Mouse (Mus musculus) gastrocnemius, postnatal 10 days (tissue): Measurements from ENCODE around the gene Smpdl3b. TPM values are rescaled to one million over a fixed set of nuclear protein-coding genes. Genes with fewer than 3 reads are reported as not detected.
A peak's percentile ranks its signal among the peaks of the same experiment; 100 is the strongest.
"Not testable (repeated sequence)": the region's sequence is repeated elsewhere in the genome, so short reads cannot be mapped to it uniquely, and the experiment has no call there.

Experiments used
- DNase-seq: peaks from one replicate; pipeline ENCODE4 v3.0.0; 2021; ENCODE audit warnings: mixed read lengths
- total RNA-seq, 2 experiments: library from RNA; stranded (reverse); gene quantifications; 2 replicates each; pipeline ENCODE4 v1.2.3; 2021

Gene Smpdl3b
- total RNA-seq, 2 experiments from 2014 or later, result 2.8 to 3.6 TPM

GRCm38 (mm10) chr4:132778562-132779201, 21.6 kb upstream of the Smpdl3b start:
- DNase-seq, result no peak

GRCm38 (mm10) chr4:132776764-132777163, 19.7 kb upstream of the Smpdl3b start:
- DNase-seq, result peak; percentile 66

DNA sequence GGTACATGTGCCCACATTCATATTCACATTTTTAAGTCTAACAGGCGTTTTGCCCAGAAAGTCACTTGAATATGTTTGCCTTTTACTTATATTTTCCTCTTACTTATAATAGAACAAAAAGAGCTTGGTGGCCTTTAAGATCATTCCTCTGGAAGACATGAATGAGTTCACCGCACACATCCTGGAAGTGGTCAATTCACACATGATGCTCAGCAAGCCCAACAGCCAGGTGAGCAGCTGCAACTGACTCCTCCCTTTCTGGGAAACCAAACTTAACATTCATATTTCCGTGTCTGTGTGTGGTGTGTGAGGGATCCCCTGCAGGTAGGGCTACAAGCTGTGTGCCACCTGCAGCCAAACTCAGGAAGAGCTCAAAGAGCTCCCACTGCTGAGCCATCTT, 17.9 kb upstream of the Smpdl3b start:
- no peak for DNase-seq

GRCm38 (mm10) chr4:132771776-132772175, 14.7 kb upstream of the Smpdl3b start:
- no peak for DNase-seq

- DNase-seq, result peak; percentile 98
Measured at GRCm38 (mm10) chr4:132767914-132768876, 11.1 kb upstream of the Smpdl3b start, which contains the start of gene Rpa2. Gene Rpa2, plus strand, starts transcription at chr4:132768332.

DNA sequence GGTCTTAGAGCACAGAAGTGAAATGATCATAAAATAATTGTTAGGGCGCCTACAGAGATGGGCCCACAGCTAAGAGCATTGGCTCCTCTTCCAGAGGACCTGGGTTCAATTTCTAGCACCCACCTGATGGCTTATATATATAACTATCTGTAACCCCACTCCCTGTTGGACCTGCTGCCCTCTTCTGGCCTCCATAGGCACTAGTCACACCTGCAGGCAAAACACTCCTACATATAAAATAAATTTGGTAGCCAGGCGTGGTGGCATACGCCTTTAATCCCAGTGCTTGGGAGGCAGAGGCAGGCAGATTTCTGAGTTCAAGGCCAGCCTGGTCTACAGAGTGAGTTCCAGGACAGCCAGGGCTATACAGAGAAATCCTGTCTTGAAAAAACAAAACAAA, 6.1 kb upstream of the Smpdl3b start:
- DNase-seq, result not testable (repeated sequence)

GRCm38 (mm10) chr4:132762602-132763001, 5.5 kb upstream of the Smpdl3b start:
- no peak for DNase-seq

DNA sequence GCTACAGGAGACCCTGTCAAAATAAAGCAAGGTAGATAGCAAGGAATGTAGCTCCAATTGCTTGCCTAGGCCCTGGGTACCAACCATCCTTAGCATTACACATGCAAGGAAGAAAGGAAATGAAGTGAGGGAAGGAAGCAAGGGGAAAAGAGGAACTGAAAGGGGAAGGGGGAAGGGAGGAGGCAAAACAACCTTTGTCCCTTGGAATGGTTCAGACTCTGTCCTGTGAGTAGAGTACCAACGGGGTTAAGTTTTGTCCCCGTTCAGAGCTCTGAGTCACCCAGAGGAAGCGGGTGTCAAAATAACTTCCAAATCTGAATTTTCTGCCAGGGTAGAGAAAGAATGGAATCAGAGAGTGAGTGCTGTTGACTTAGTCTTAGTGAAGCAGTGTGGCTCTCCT, 3.2 kb upstream of the Smpdl3b start:
- DNase-seq, result no peak

- DNase-seq, result no peak
Measured at GRCm38 (mm10) chr4:132757633-132758351, 740 bp upstream of the Smpdl3b start.

- DNase-seq, result no peak
Measured at GRCm38 (mm10) chr4:132752992-132753391, 4.1 kb downstream of the Smpdl3b start.

DNA sequence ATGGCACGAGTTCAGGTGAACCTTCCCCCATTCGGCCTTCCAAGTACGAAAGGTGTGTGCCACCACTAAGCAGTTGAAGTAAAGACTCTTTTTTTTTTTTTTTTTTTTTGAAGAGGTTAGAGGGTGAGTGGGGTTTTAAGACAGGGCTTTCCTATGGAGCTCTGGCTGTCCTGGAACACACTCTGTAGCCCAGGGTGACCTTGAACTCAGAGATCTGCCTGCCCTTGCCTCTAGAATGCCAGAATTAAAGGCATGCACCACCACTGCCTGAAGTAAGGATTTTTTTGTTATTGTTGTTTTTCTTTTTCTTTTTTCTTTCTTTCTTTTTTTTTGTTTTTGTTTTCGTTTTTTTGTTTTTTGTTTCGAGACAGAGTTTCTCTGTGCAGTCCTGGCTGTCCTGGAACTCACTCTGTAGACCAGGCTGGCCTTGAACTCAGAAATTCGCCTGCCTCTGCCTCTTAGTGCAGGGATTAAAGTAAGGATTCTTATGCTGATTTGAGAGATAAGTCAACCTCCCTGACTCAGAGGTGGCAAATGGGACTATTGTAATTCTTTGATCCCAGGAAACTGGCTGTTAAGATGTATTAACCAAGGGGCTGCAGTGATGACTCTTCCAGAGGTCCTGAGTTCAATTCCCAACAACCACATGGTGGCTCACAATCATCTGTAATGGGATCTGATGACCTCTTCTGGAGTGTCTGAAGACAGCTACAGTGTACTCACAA, 7.6 kb downstream of the Smpdl3b start:
- no peak for DNase-seq

- DNase-seq, result no peak
Measured at GRCm38 (mm10) chr4:132748778-132749177, 8.3 kb downstream of the Smpdl3b start.

DNA sequence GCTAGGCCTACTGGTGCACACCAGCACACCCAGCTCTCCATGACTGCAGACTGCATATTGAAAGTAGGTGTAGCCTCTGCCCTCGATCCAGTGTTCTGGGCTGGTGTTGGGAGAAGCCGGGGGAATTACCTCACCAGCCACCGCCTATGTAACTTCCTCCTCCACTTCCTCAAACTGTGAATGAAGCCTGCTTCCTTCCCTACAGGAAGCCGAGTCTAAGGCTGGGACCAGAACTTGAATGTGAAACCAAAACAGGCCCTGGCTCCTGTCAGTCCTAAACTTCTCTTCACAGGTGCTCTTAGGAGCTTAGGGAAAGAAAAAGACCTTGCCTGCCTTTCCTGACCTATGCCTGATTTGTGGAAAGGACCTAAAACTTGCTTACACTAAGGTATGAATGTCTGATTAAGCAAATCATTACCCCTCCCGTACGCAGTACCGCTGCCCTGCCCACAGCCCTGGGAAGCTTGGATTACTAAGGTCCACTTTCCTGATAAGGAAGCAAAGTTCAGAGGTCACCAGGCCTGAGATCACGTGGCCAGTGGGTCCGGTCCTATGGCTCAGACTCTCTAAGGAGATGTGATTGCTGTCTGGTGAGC, 9.3 kb downstream of the Smpdl3b start:
- no peak for DNase-seq

- no peak for DNase-seq
Measured at GRCm38 (mm10) chr4:132746911-132747517, 10.0 kb downstream of the Smpdl3b start.

GRCm38 (mm10) chr4:132743992-132744911, 12.8 kb downstream of the Smpdl3b start:
- no peak for DNase-seq

DNA sequence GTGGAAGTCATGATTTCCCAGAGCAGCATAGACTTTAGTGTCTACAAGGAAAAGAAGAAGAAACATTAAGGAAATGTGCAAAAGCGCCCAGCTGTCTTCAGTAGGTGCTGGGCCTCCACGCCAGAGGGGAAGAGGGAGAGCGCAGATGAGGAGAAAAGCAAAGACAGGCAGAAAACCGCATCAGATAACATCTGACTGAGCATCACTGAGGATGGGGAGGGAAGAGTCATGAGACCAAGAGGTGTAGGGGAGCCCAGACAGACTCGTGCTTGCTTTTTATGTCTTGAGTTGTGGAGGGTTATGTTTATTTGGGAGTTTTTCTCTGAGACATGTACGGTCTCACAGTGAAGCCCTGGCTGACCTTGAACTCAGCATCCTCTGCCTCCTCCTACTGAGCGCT, 15.6 kb downstream of the Smpdl3b start:
- DNase-seq, result no peak

GRCm38 (mm10) chr4:132737154-132737553, 19.9 kb downstream of the Smpdl3b start:
- not testable (repeated sequence) for DNase-seq

GRCm38 (mm10) chr4:132735894-132736293, 21.2 kb downstream of the Smpdl3b start:
- DNase-seq, result no peak

GRCm38 (mm10) chr4:132735389-132735788, 21.7 kb downstream of the Smpdl3b start:
- DNase-seq, result no peak

DNA sequence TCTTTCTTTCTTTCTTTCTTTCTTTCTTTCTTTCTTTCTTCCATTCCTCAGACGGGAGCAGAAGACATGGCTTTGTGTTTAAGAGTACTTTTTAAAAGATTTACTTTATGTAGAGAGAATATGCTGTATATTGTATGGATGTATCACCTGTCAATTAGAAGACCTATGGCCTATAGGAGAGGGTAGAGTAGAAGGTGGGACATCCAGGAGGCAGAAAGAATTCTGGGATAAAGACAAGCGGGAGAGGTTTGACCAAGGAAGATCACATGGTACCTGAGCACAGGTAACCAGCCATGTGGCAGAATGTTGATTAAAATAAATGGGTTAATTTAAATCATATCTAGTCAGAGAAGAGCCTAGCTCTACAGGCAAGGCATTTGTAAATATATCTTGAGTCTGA, 22.3 kb downstream of the Smpdl3b start:
- no peak for DNase-seq
